Mouse (Mus musculus): ENCODE results near the gene Spata25.

GRCm38 (mm10) chr2:164788411-164788810 lies 39.9 kb downstream of the Spata25 start:
- TF ChIP-seq POLR2A (IDR thresholded peaks at IDR 0.05; ENCODE audit: borderline replicate concordance, insufficient read depth, low read length) (no peak), CTCF (IDR thresholded peaks at IDR 0.05; ENCODE audit: borderline replicate concordance, insufficient read depth, low read depth, low read length) (no peak)

All from cerebellum, adult 2 months (tissue).